In genomic region chr2:72825251-72825650, GRCm38 (mm10) we compare ENCODE assay signal across 22 mouse cellular contexts.
DNase-seq lines count a peak whose midpoint lies in the region; ATAC-seq and TF ChIP-seq lines count a peak whose summit lies in the region.
"Had no signal": no experiment of that assay in that cellular context is flagged by ENCODE, and none has a peak within 500 bp of the region (broad histone marks: within the 10 kb centered on the region; RNA-seq: fewer than 3 reads in every experiment).

No protein-coding gene starts in this region.

- no peak overlapping the region for H3K4me2 ChIP-seq in hindbrain, postnatal 0 days (ENCODE audit: low read depth, low read length)
- H3K4me2 ChIP-seq in hindbrain, embryonic 16.5 days (ENCODE audit: low read length): no peak overlapping the region
- H3K4me2 ChIP-seq: forebrain, embryonic 15.5 days; hindbrain, embryonic 15.5 days; limb, embryonic 13.5 days; liver, embryonic 15.5 days had no signal

- H3K9me3 ChIP-seq in hindbrain, postnatal 0 days (ENCODE audit: low read length): no peaks in the 10 kb centered on the region
- H3K9me3 ChIP-seq in hindbrain, embryonic 16.5 days (ENCODE audit: control insufficient read depth, low read length): no peaks in the 10 kb centered on the region
- H3K9me3 ChIP-seq: embryonic facial prominence, embryonic 10.5 days; forebrain, embryonic 15.5 days; hindbrain, embryonic 15.5 days; limb, embryonic 13.5 days; liver, embryonic 15.5 days had no signal

- H3K4me3 ChIP-seq in hindbrain, postnatal 0 days (ENCODE audit: low read length): no peak overlapping the region
- H3K4me3 ChIP-seq in hindbrain, embryonic 16.5 days (ENCODE audit: low read length): no peak overlapping the region
- H3K4me3 ChIP-seq: embryonic facial prominence, embryonic 10.5 days; forebrain, embryonic 15.5 days; hindbrain, embryonic 15.5 days; limb, embryonic 13.5 days; liver, embryonic 15.5 days had no signal

- DNase-seq in hindbrain, postnatal 0 days (ENCODE audit: low spot score): peak; percentile 32
- peak; percentile 30 for DNase-seq in lung, postnatal 10 days
- no peak for DNase-seq in lung, postnatal 25 days (ENCODE audit: low spot score)
- peak; percentile 85 to 92 for DNase-seq in adrenal gland, adult (ENCODE audit: inconsistent age in 2 of 2, low spot score in 1 of 2)
- DNase-seq in adrenal gland, adult 8-10 months: peak; percentile 84
- DNase-seq in retina, postnatal 1 day: no peak
- DNase-seq in cerebellum, adult 8-10 months: no peak
- DNase-seq: cerebellum, adult 9-10 months; gastrocnemius, postnatal 25 days; heart, postnatal 36 days; kidney, postnatal 25 days; layer of hippocampus, adult 9-11 months; lung, postnatal 36 days; right cerebral cortex, postnatal 14 days; thymus, adult 2 months had no signal

- H3K4me1 ChIP-seq in hindbrain, postnatal 0 days (ENCODE audit: insufficient read depth, low read length): no peaks in the 10 kb centered on the region
- no peaks in the 10 kb centered on the region for H3K4me1 ChIP-seq in hindbrain, embryonic 16.5 days (ENCODE audit: control insufficient read depth, insufficient read depth, low read depth, low read length)
- H3K4me1 ChIP-seq: embryonic facial prominence, embryonic 10.5 days; forebrain, embryonic 15.5 days; hindbrain, embryonic 15.5 days; limb, embryonic 13.5 days; liver, embryonic 15.5 days had no signal

- no peak for TF ChIP-seq CTCF in hindbrain, postnatal 0 days (IDR thresholded peaks at IDR 0.05; ENCODE audit: low read depth)

- no peak overlapping the region for H3K27ac ChIP-seq in hindbrain, postnatal 0 days
- no peak overlapping the region for H3K27ac ChIP-seq in hindbrain, embryonic 16.5 days (ENCODE audit: low read depth, low read length)
- H3K27ac ChIP-seq: embryonic facial prominence, embryonic 10.5 days; forebrain, embryonic 15.5 days; hindbrain, embryonic 15.5 days; limb, embryonic 13.5 days; liver, embryonic 15.5 days had no signal

- H3K36me3 ChIP-seq in hindbrain, postnatal 0 days (ENCODE audit: insufficient read depth, low read length): no peaks in the 10 kb centered on the region
- H3K36me3 ChIP-seq in hindbrain, embryonic 16.5 days (ENCODE audit: control insufficient read depth, insufficient read depth, low read length): no peaks in the 10 kb centered on the region
- H3K36me3 ChIP-seq: embryonic facial prominence, embryonic 10.5 days; forebrain, embryonic 15.5 days; hindbrain, embryonic 15.5 days; limb, embryonic 13.5 days; liver, embryonic 15.5 days had no signal

- 53% methylated on average over 4 of the region's 4 CpGs for WGBS in hindbrain, postnatal 0 days
- WGBS in hindbrain, embryonic 16.5 days: 69% methylated on average over 4 of the region's 4 CpGs

- no peak for ATAC-seq in hindbrain, postnatal 0 days
- no peak for ATAC-seq in hindbrain, embryonic 16.5 days
- ATAC-seq: forebrain, embryonic 15.5 days; intestine, postnatal 0 days had no signal

- no peak overlapping the region for H3K9ac ChIP-seq in hindbrain, postnatal 0 days (replicated peaks; ENCODE audit: low read length)
- H3K9ac ChIP-seq in hindbrain, embryonic 16.5 days (ENCODE audit: low read depth, low read length): no peak overlapping the region
- H3K9ac ChIP-seq: forebrain, embryonic 15.5 days; hindbrain, embryonic 15.5 days; limb, embryonic 13.5 days; liver, embryonic 15.5 days had no signal

- H3K27me3 ChIP-seq in hindbrain, postnatal 0 days (ENCODE audit: insufficient read depth, low read length): no peaks in the 10 kb centered on the region
- H3K27me3 ChIP-seq in hindbrain, embryonic 16.5 days (replicated peaks; ENCODE audit: control insufficient read depth, insufficient read depth, low read length): no peaks in the 10 kb centered on the region; the same call in 1 of the 2 replicates
- H3K27me3 ChIP-seq: forebrain, embryonic 15.5 days; hindbrain, embryonic 15.5 days; limb, embryonic 13.5 days; liver, embryonic 15.5 days had no signal

Comparison
In these comparisons a context has a peak if more than half of its experiments do, and no peak if none do; other contexts are left out.
1. DNase-seq: peak in hindbrain, postnatal 0 days (single experiment), lung, postnatal 10 days (single experiment), adrenal gland, adult (2 of 2) and adrenal gland, adult 8-10 months (single experiment); none in lung, postnatal 25 days (single experiment), retina, postnatal 1 day (single experiment) and cerebellum, adult 8-10 months (single experiment).